Mouse (Mus musculus): ENCODE data around the gene Kat14. TPM values are rescaled to one million over a fixed set of nuclear protein-coding genes. Genes with fewer than 3 reads are reported as not detected.
"Not testable (repeated sequence)": the region's sequence is repeated elsewhere in the genome, so short reads cannot be mapped to it uniquely, and the experiment has no call there.

Gene Kat14
- polyA plus RNA-seq, 1 experiment, result 44.8 TPM

DNA sequence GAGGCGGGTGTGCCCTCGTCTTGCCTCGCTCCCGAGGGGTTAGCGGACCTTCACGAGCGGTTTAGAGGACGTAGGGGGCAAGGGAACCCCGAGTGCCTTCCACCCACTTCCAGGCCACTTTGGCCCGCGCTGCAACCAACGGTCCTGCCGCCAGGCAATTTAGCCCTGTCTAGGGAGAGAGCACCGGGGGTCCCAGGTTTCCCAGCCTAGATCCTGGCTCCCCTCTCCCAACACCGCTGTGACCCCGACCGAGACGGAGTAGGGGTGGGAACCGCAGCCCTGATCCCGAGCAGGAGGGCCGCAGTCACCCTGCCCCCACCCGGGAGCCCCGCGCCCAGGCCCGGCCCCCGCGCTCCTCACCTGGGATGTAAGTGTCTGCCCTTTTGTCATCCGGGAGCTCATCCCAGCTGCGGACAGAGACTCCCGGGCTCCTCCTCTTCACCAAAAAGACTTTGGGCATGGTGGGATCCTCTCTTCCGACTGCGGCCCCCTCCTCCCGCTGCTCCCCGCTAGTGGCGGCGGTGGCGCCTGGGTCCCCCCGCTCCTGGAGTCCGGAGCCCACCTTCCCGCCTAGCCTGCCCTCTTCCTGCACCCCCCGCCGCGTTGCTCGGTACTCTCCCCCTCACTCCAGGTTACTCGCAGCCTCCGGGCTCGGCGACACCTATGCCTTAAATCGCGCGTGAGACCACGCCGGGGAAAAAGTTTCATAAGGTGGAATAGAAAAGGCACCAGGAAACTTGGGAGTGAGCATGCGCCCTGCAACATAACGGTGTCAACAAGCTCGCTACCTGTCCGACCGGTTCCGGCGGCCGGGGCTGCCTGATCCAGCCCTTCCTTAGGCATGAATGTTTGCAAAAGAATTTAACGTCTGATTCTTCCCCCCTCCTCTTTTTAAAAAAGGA, 37.1 kb upstream of the Kat14 start, which contains the start of gene Ovol2:
Gene Ovol2 (minus strand): TSS at position 746 of the 902 bp plus-strand sequence.
- H3K36me3 ChIP-seq (ENCODE audit: control insufficient read depth, insufficient read depth, low read length), result no peaks in the 10 kb centered on the region
- WGBS, result under 1% methylated on average over 62 of the region's 62 CpGs
- H3K4me3 ChIP-seq (ENCODE audit: insufficient read depth, low read depth, low read length), result peak within 1 kb of the TSS; percentile 65
- no peaks in the 10 kb centered on the region; the same call in 1 of the 2 replicates for H3K4me1 ChIP-seq (ENCODE audit: control insufficient read depth, insufficient read depth, low read length)
- DNase-seq, result peak; percentile 75
- H3K27me3 ChIP-seq (replicated peaks; ENCODE audit: control insufficient read depth, insufficient read depth, low read length), result peaks cover 4% of the 10 kb centered on the region; the same call in 1 of the 2 replicates
- TF ChIP-seq CTCF (conservative IDR thresholded peaks at IDR 0.05; ENCODE audit: insufficient read depth, insufficient read length, low read depth, low read length) (no peak), POLR2A (IDR thresholded peaks at IDR 0.05; ENCODE audit: low read depth, low read length) (no peak)
- peak within 1 kb of the TSS; percentile 37 for H3K27ac ChIP-seq (ENCODE audit: insufficient read depth, low read depth, low read length)

DNA sequence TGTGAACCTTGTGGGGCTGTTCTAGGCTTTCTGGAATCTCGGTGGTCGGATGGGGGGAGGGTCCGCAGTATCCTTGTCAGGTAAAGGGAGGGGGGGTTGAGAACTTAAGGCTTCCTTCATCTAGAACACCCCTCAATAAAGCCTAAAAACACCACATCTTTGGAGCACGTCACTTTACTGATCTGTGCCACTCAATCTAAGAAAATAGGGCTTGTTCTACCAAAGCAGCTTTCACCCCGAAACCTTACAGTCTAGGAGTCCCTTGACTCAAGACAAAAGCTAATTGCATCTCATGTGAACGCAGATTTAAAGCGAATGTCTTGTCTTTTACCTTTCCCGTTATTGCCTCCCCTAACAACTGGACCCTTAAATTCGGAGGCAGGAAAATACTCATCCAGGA, 36.3 kb upstream of the Kat14 start:
- no peaks in the 10 kb centered on the region; the same call in 1 of the 2 replicates for H3K4me1 ChIP-seq (ENCODE audit: control insufficient read depth, insufficient read depth, low read length)
- TF ChIP-seq POLR2A (IDR thresholded peaks at IDR 0.05; ENCODE audit: low read depth, low read length), result no peak
- TF ChIP-seq CTCF (conservative IDR thresholded peaks at IDR 0.05; ENCODE audit: insufficient read depth, insufficient read length, low read depth, low read length), result no peak
- no peak overlapping the region for H3K27ac ChIP-seq (ENCODE audit: insufficient read depth, low read depth, low read length)
- H3K4me3 ChIP-seq (ENCODE audit: insufficient read depth, low read depth, low read length), result no peak overlapping the region
- no peak for DNase-seq
- H3K36me3 ChIP-seq (ENCODE audit: control insufficient read depth, insufficient read depth, low read length), result no peaks in the 10 kb centered on the region
- WGBS, result 13% methylated on average over 9 of the region's 9 CpGs
- H3K27me3 ChIP-seq (replicated peaks; ENCODE audit: control insufficient read depth, insufficient read depth, low read length), result peaks cover 4% of the 10 kb centered on the region; the same call in 1 of the 2 replicates

DNA sequence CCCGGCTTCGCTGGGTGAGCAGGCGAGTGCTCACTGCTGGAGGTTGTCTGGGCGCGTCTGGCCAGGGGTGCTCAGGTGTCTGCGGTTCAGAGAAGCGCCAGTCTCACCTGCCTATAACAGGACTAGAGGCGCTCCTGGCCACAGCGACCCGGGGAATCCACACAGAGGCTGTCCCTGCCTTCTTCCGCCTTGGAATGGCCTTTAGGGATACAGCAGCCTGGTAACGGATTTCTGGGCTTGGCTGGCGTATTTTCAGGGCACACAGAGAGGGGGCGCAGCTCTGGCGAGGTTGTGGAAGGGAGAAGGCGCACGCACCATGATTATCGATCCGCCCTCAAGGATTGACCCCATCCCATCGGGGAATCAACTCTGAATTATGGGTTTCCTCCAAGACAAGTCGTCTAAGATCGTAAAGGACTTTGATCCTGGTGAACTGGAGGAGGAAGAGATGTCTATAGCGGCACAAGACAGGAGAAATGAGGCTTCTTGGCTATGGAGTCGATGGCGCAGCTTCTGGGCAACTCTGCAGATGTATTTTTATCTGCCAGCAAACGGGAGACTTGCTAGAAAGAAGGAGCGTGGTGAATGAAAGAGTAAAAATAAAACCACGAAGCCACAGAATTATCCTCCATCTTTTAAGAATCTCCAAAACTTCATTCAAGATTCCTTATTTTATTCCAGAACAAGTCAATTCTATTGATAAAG, 35.5 kb upstream of the Kat14 start:
- peak; percentile 17 for DNase-seq
- no peak; the same call in 1 of the 2 replicates for TF ChIP-seq CTCF (conservative IDR thresholded peaks at IDR 0.05; ENCODE audit: insufficient read depth, insufficient read length, low read depth, low read length)
- TF ChIP-seq POLR2A (IDR thresholded peaks at IDR 0.05; ENCODE audit: low read depth, low read length), result no peak
- Histone ChIP-seq H3K27me3 (replicated peaks; ENCODE audit: control insufficient read depth, insufficient read depth, low read length) (peaks cover 4% of the 10 kb centered on the region; the same call in 1 of the 2 replicates), H3K27ac (ENCODE audit: insufficient read depth, low read depth, low read length) (no peak overlapping the region), H3K36me3 (ENCODE audit: control insufficient read depth, insufficient read depth, low read length) (no peaks in the 10 kb centered on the region), H3K4me3 (ENCODE audit: insufficient read depth, low read depth, low read length) (peak overlapping the region; percentile 14; the same call in 1 of the 2 replicates), H3K4me1 (ENCODE audit: control insufficient read depth, insufficient read depth, low read length) (no peaks in the 10 kb centered on the region; the same call in 1 of the 2 replicates)
- WGBS, result 16% methylated on average over 28 of the region's 28 CpGs

DNA sequence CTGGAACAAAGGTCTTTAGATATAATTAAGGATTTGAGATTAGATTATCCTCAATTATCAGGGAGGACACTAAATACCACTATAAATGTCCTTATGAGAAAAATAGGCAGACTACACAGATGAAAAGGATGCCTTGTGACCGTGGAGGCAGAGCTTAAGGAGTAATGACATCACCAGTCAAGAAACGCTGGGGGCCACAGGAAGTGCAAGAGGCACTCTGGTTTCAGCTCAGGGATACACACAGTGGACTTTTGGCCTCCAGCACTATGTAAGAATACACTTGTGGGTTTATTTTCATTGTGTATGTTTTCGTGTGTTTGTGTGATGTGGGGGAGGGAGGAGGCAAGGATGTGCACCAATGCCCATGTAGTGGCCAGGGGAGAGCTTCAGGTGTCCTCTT, 31.6 kb upstream of the Kat14 start:
- H3K27me3 ChIP-seq (replicated peaks; ENCODE audit: control insufficient read depth, insufficient read depth, low read length), result peaks cover 3% of the 10 kb centered on the region; the same call in 1 of the 2 replicates
- no peaks in the 10 kb centered on the region for H3K36me3 ChIP-seq (ENCODE audit: control insufficient read depth, insufficient read depth, low read length)
- H3K4me3 ChIP-seq (ENCODE audit: insufficient read depth, low read depth, low read length), result no peak overlapping the region
- TF ChIP-seq CTCF (conservative IDR thresholded peaks at IDR 0.05; ENCODE audit: insufficient read depth, insufficient read length, low read depth, low read length) (no peak), POLR2A (IDR thresholded peaks at IDR 0.05; ENCODE audit: low read depth, low read length) (no peak)
- no peak for DNase-seq
- no peaks in the 10 kb centered on the region; the same call in 1 of the 2 replicates for H3K4me1 ChIP-seq (ENCODE audit: control insufficient read depth, insufficient read depth, low read length)
- H3K27ac ChIP-seq (ENCODE audit: insufficient read depth, low read depth, low read length), result no peak overlapping the region
- WGBS, result 42% methylated on average over 3 of the region's 3 CpGs

DNA sequence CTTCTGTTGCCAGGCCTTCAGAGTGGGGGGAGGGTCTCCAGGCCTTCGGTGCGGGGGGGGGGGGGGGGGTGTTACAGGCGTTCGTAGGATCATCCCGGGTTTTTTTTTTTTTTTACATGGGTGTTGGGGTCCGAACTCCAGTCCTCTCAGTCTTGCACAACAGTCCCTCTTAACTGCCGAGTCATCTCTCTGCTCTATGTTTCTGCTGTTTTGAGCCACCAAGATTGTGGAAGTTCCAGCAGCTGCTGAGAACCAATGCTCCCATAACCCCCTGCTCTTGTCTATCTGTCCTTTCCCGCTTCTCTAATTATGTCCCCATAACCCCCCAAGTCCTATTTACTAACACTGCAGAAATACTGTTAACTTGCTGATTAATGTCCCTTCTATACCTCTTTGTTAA, 31.1 kb upstream of the Kat14 start:
- no peak for DNase-seq
- Histone ChIP-seq H3K27me3 (replicated peaks; ENCODE audit: control insufficient read depth, insufficient read depth, low read length) (peaks cover under 1% of the 10 kb centered on the region; the same call in 1 of the 2 replicates), H3K4me3 (ENCODE audit: insufficient read depth, low read depth, low read length) (no peak overlapping the region), H3K4me1 (ENCODE audit: control insufficient read depth, insufficient read depth, low read length) (no peaks in the 10 kb centered on the region), H3K27ac (ENCODE audit: insufficient read depth, low read depth, low read length) (no peak overlapping the region), H3K36me3 (ENCODE audit: control insufficient read depth, insufficient read depth, low read length) (no peaks in the 10 kb centered on the region)
- WGBS, result 64% methylated on average over 8 of the region's 8 CpGs
- TF ChIP-seq POLR2A (IDR thresholded peaks at IDR 0.05; ENCODE audit: low read depth, low read length) (no peak), CTCF (conservative IDR thresholded peaks at IDR 0.05; ENCODE audit: insufficient read depth, insufficient read length, low read depth, low read length) (no peak)

DNA sequence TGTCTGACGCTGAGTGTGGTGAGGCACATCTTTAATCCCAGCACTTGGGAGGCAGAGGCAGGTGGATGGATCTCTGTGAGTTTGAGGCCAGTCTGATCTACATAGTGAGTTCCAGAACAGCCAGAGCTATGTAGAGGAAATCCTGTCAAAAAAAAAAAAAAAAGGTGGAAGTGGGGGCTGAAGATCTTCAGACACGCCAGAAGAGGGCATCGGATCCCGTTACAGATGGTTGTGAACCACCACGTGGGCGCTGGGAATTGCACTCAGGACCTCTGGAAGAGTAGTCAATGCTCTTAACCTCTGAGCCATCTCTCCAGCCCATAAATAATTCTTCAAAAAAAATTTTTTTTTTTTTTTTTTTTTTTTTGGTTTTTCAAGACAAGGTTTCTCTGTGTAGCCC, 30.6 kb upstream of the Kat14 start:
- not testable (repeated sequence) for H3K27me3 ChIP-seq (replicated peaks; ENCODE audit: control insufficient read depth, insufficient read depth, low read length); DNase-seq; H3K4me3 ChIP-seq (ENCODE audit: insufficient read depth, low read depth, low read length); H3K36me3 ChIP-seq (ENCODE audit: control insufficient read depth, insufficient read depth, low read length); H3K4me1 ChIP-seq (ENCODE audit: control insufficient read depth, insufficient read depth, low read length); H3K27ac ChIP-seq (ENCODE audit: insufficient read depth, low read depth, low read length)
- WGBS, result 74% methylated on average over 6 of the region's 6 CpGs

DNA sequence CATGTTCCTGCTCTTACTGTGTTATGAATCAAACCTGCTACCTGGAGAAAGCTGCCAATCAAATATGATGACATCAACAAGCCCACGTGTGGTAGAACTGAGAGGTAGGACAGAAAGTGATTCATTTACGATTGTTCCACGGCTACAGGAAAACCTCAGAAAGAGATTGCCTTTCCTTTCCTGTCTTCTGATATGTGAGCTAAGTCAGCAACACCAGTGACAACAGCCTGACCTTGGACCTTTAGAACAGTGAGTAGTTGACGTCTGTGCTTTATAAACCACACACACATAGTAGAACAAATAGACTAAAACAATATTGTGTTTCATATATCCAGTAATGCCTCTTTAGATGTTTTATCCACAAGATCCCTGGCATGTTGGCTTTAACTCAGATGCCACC, 25.6 kb upstream of the Kat14 start:
- DNase-seq, result no peak
- WGBS, result 40% methylated on average over 4 of the region's 4 CpGs
- no peaks in the 10 kb centered on the region for H3K27me3 ChIP-seq (replicated peaks; ENCODE audit: control insufficient read depth, insufficient read depth, low read length)
- no peak overlapping the region for H3K27ac ChIP-seq (ENCODE audit: insufficient read depth, low read depth, low read length)
- no peak overlapping the region for H3K4me3 ChIP-seq (ENCODE audit: insufficient read depth, low read depth, low read length)
- H3K36me3 ChIP-seq (ENCODE audit: control insufficient read depth, insufficient read depth, low read length), result no peaks in the 10 kb centered on the region
- no peak for TF ChIP-seq CTCF (conservative IDR thresholded peaks at IDR 0.05; ENCODE audit: insufficient read depth, insufficient read length, low read depth, low read length)
- TF ChIP-seq POLR2A (IDR thresholded peaks at IDR 0.05; ENCODE audit: low read depth, low read length), result no peak
- H3K4me1 ChIP-seq (ENCODE audit: control insufficient read depth, insufficient read depth, low read length), result no peaks in the 10 kb centered on the region
